Mouse (Mus musculus) spleen, adult 18-20 months (tissue): ENCODE results near the gene Btf3.

Experiments used
- DNase-seq, 2 experiments: peaks; one replicate each; pipeline ENCODE4 v3.0.0; 2022; ENCODE audit warnings: mixed read lengths in 2 of 2

Btf3 gene

DNA sequence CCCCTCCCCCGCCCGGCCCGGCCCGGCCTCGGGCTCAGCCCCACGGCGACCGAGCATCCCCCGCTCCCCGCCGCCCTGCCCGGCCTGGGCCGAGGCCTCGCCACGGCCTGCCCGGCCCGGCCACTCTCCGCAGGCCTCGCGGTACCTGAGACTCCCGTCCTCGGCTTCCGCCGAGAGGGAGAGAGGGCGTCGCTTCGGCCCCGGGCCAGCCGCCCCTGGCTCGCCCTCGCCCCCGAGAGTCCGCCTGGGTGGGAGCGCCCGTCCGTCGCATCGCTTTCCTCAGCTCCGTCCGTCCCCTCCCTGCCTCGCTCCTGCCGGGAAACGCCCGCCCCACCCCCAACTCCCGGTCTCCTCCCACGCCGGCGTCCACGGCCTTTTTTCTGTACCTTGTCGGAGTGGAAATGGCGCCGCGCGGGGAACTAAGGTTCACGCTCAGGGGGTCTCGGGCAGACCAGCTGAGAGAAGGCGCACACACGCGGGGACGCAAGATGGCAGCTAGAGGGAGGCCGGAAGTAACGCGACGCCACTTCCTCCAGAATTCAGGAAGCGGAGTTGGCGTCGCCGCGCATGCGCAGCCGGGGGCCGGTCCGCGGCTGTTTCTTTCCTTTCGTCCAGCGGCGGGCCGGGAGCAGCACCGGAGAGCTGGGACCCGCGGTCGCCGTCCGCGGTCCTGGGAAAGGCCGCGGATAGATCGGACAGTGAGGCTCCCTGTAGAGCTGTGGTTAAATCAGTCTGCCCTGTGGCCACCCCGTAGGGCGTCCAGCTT lies at the start of gene Btf3:
Btf3 (minus strand) TSS at position 527 of the 766 bp plus-strand sequence.
- peak; percentile 84 to 89 for DNase-seq

DNA sequence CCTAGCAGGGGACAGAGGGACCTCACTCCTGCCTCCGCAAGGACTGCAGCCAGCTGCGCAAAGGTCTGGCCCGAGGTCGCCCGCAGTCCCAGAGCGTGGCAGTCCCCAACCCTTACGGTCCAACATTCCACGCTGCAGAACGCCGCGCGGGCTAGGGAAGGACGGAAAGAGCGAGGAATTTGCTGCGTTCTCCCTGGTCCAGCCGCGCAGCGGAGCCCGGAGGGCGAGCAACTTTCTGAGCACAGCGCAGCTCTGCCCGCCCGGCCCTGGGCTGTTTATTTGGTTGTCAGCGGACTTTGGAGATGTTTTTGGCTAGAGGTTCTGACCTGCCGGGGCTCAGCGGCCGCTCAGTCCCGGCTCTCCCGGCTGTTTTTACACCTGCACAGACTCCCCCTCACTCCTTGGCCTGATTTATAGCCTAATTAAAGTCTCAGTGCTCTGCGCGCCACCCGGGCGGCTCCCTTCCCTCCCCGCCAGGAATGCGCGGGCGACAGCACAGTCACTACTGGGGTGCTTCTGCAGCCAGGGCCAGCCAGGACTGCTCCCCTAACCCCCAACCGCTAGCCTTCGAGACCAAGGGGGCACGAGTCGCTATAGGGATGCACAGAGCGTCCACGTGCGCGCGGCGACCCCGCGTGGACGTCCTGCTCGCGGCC lies 49.1 kb upstream of the Btf3 start:
- DNase-seq, result no peak

DNA sequence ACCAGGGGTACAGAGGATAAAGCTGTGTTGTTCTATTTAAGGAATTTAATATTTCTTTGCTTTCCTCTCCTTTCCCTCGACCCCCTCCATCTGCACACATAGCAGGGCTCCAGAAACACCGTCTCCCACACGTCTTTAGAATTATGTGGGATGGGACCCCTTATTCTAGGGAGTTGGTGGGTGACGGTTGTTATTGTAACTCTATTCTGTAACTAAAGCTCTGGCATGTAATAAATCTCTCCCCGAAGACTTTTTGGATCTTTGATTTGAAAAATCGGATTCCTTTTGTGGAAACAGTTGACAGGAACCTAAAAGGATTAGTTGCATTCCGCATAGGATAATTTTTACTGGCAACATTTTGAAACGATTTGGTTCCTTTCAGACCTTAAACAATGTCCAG lies 48.3 kb upstream of the Btf3 start:
- DNase-seq, result no peak

DNA sequence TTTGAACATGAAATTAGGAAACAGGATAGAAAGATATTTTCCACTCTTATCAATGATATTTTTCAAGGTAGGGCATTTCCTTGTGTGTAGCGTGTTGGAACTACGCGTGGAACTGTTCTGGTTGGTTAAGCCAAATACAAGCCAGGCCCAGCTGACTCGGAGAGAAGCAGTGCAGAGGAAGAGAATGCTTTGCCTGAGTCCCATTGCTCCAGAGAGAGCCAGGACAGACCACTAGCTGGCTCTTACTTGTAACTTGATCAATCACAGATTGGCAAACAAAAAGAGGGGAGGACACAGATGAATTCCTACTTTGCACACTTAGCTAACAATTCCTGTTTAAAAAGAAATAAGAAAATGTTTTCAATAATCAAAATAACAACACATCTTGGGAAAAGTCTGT lies 46.2 kb upstream of the Btf3 start:
- DNase-seq, result no peak

DNA sequence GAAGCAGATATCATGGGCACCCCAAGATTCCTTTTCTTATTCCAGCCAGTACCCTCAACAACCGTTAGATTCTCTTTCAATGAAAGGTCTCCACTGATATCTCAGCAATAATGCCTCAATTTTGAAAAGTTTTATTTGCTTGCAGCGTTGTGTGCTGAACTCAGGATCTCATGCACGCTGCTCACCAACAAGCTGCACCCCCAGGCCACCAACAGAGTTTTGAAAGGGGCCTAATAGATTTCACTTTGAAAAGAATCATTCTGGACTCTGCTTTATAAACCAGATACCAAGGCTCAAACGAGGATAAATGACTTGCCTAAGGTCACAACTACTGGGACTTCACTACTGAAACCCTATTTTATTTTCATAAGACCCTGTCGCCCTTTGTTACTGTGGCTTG lies 44.4 kb upstream of the Btf3 start:
- no peak for DNase-seq

DNA sequence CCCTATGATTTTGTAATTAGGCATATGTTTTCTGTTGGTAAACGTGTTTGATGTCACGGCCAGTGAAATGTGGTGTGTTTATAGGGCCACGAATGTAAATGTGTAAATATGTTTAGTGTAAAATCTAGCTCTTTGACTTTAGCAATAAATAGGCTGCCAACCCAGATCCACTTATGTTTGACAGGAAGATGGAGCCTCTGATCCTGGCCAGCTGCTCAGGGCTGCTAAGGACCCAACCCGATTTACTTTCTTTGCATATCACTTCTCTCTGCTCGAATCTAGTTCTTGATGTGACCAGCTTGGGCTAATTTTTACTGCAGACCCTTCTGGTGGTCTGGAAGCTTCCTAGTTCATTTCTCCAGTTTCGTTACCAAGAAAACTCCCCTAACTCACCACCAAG lies 43.6 kb upstream of the Btf3 start:
- no peak for DNase-seq

DNA sequence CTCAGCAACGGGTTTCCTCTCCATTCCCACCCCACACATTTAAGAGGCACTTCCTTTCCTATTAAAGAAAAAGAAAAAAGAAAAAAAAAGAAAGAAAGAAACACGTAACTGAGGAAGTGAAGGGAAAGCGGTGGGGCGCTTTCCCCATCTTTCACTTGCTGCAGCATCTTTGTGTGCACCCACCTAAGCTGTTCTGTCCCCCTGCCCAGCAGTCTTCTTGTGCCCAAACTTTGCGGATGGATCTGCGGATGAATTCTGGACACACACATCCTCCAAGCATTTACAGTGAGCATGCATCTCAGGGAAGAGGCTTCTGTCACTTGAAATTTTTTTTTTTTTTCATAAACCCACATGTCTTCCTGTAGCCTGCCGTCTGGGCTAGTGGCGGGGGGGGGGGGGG lies 42.5 kb upstream of the Btf3 start:
- no peak for DNase-seq

DNA sequence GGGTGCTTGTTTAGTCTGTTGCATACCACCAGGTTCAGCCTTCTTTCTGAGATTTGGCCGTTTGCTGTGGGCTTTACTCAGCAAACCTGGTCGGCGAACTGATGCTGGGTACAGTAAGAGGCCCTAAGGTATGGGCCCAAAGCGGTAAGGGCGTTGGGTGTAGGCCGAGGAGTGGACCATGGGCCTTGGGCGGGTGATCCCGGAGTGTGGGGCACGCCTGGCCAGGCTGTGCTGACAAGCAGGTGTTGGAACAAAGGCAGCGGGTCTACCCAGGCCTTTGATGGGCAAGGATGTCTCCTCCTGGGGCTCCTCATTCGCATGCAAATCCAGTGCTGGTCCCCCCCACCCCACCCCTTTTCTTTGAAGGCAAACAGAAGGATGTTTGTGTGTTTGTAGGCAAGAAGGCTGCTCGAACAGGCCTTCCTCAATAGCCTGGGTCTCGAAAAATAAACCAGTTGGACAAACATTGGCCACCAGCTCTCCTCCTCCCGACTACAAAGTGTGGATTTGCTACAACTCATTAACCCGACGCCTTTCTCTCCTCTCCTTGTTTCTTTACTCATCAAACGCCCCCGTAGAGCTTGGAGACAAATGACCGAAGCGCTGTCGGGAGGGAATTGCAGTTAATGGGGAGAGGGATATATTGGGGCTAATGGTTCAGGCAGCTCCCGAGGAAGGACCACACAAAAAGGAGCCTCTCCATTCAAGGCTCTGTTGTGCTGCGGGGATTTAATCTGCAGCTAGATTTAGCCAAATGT lies 41.8 kb upstream of the Btf3 start:
- no peak for DNase-seq

DNA sequence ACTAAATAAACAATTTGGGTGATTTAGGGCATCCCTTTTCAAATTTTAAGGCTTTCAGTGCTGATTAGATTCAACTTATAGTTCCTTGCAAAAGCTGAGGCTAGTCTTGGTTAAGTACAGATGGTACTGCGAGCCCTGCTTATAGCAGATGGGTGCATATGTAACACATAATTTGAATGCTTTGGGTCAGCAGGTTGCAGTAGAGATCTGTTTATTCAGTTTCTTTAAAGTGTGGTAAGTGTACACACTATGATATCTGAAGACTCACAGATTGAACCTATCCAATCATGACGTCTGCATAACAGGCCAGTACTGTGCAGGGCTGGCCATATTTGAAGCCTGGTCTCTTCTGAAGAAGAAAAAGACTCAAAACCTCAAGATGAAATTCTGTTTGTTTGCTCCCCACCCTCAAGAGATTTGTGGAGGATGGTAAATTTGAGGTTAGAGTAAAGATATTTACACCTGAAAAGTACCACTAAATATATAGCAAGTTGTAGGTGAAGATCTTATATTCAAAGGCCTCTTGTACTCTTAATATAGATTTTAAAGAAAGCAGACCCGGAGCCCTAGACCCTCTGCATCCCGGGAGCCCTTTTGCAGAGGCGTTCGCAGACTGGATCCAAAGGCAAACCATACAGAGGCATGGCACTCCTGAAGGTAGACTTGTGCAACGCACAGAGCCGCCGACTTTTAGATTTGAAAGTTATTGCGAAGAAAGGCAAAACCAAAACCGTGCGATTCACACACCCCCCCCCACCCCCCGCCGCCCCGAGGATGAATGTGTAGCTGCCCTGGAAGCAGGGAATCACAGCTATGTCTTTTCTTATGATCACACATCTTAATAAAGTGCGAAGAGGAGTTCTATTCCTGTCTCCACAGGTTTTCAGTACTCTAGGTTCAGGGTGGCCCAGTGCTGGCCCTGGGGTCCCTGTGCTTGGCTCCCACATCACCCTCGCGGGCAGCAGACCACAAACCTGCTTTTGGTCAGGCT lies 40.9 kb upstream of the Btf3 start:
- no peak for DNase-seq

DNA sequence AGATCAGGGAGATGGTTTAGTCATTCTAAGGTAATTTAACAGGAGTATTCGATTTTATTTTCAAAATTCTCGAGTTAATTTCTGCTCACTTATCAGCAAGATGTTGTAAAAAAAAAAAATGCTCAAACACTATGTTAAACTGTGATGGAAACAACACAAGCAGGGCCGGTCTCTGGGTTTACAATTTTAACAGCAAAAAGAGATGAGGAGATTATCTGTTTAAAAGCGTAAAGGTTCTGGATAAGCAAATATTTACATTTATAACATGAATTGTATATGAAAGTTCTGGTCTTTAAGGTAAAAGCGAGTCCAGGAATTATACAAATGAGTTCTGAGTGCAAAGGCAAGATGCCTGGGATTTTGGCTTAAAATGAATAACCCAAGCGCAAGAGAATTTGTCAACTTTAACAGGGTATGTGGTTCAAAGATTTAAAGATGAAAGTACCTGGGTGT lies 40.2 kb upstream of the Btf3 start:
- DNase-seq, result no peak

DNA sequence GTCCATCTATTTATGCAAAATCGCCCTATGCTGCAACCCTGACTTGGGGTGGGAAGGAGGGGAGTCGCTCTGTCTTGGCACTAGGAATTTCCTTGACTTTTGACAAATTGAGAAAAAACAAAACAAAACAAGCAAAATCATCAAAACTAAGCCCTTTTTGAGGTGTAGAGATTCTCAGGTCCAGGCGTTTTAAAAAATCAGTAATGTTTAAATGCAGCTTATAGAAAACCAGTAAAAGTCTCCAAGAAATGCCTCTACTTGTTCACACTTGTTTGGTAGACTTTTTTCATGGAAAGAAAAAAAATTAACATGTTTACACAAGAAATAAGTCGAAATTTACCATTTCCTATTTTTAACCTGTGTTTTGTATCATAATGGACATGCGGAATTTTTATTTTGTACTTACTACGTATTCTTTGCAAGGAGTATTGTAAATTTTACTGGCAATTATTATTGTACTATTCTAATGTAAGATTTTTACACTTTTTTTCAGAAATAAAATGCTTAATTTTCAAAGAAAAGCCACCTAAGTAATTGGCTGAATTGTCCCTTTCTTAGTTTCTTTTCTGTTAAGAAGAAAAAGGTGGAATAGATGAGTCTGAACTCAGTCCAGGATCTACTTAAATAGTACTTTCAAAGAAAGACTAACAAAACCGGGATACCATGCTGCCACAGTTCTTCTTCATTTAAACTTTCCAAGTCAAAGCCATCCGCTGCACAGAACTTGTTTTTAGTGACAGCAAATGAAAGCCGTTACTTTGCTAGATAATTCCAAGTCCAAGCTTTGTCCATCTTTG lies 39.6 kb upstream of the Btf3 start:
- no peak for DNase-seq

DNA sequence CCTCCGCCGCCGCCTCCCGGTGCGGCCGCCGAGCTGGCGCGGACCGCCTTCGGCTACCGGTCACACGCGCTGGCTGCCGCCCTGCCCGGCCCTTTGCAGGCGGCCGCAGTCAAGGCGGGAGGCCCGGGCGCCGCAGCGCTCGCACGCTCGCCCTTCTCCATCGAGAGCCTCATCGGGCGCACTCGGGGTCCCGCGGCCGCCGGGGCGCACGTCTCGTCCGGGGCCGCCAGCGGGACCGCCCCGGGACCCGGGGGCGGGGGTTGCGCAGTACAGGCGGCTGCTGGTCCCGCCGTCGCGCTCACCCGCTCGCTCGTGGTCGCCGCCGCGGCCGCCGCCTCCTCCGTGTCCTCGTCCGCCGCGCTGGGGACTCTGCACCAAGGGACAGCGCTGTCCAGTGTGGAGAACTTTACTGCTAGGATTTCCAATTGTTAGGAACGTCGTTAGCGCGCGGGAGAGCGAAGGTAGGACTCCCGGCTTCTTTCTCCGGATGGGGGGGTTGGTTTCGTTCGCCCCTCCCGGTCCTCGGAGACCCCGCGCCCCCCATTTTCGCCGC lies 38.8 kb upstream of the Btf3 start:
- peak in 1 of 2 experiments; percentile 8 for DNase-seq

DNA sequence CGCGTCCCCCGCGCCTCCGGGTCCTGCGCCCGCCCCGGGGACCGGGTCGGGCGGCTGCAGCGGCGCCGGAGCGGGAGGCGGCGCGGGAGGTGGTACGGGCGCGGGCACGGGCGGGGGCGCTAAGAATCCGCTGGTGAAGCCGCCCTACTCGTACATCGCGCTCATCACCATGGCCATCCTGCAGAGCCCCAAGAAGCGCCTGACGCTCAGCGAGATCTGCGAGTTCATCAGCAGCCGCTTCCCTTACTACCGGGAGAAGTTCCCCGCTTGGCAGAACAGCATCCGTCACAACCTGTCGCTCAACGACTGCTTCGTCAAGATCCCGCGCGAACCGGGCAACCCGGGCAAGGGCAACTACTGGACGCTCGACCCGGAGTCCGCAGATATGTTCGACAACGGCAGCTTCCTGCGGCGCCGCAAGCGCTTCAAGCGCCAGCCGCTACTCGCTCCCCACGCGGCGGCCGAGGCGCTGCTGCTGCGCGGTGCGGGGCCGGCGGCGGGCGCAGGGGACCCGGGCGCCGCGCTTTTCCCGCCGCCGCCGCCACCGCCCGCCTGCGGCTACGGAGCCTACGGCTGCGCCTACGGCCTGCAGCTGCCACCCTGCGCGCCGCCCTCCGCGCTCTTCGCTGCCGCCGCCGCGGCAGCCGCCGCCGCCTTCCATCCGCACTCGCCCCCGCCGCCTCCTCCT lies 38.2 kb upstream of the Btf3 start:
- DNase-seq, result peak in 1 of 2 experiments; percentile 6

DNA sequence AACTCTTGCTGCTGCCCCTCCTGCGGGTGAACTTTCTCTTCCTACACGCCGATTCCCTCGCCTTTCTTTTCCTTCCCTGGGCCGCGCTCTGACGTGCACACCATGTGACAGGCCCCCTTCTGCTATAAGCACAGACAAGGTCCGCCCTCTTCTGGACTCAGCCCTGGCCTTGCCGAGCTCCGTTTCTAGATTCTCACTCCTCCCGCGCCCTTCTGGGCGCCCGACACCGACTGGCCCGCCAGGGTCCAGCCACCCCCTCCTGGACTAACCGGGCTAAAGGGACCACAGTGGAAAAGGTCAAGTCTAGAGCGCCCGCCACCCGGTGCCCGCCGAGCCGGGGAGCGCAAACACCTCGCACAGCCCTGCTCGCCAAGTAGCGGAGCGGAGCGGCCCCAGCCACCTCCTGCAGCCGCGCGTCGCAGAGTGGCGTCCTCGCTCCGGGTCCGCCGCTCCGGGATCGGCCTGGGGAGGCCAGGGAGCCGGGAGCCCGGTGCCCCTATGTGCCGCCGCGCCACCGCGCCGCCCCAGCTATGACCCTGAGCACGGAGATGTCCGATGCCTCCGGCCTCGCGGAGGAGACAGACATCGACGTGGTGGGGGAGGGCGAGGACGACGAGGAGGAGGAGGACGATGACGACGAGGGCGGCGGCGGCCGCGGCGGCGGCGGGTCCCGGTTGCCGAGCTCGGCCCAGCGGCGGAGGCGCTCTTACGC lies 37.4 kb upstream of the Btf3 start, which contains the start of gene Foxd1:
Foxd1 (plus strand) TSS at position 153 of the 712 bp plus-strand sequence.
- DNase-seq, result peak in 1 of 2 experiments; percentile 24

DNA sequence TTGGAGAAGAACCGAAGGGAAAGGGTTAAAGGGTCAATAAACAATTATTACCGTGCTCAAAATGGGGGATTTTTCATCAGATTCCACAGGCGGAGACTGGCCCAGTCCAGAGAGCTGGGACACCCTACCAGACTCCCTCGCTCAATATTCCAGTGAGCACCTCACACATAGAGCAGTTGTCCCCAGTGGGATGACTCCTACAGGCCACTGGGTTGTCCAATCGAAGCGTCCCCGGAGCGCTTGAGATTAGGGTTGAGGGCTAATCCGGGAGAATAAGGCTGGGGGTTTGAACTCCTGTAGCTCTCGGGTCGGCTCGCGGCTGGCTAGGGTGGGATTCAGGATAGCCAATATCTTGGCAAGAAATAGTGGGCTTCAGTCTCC lies 36.9 kb upstream of the Btf3 start:
- no peak for DNase-seq

DNA sequence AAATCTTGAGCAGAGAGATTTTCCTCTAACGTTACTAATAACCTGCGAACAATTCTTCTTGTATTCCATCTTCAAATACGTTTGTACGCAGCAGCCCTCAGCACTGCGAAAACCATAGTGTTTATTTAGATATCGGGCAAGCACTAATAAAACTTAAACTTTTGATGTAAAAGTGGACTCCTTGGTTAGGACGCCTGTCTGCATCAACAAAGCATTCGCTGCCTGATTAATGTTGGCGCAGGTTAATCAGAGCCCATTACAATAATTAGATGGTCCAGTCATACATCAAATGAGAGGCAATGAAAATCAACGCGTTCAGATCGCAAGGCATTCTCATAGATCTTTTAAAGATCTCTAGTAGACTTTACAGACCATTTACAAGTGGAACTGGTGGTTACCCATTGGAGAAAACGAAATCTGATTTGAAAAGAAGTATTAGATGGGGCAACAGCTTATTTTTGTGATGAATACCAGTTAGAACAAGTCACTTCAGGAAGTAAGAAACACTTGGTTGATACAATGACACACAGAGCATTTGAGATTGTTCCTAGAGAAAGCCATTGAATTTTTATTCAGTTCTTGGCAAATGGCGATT lies 35.7 kb upstream of the Btf3 start:
- no peak for DNase-seq

DNA sequence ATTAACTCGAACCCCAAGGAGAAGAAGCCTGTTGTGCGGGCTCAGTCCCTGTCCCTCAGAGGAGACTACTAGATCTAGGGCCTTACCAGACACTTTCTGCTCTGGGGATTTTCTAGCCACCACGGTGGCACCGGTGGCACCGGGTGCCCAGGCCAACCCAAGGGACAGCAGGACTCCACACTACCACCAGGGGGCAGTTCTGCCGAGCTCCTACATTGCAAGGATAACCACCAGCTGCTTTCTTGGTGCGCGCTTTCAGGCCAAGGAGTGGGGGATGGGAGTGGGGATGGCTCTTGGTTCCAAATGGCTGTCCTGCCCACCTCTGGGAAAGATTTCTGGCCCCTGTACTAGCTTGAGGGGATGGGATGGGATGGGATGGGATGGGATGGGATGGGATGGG lies 34.7 kb upstream of the Btf3 start:
- peak in 1 of 2 experiments; percentile 8 for DNase-seq

DNA sequence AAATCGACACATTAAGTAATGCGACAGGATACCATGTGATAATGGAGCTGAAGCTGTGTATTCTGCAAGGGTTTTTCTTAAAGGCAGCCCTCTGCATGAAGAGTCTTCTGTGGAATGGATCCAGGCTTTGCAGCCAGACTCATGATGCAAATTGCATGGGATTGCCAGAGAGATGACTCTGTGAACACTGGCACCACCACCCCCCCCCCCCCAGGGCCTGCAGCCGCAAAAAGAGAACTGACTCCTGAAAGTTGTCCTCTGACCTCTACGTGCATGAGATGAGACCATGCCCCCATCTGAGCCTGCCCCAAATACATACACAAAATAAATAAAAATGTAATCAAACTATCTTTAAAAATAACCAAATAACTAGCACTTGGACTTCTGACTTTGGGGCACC lies 32.7 kb upstream of the Btf3 start:
- no peak for DNase-seq

DNA sequence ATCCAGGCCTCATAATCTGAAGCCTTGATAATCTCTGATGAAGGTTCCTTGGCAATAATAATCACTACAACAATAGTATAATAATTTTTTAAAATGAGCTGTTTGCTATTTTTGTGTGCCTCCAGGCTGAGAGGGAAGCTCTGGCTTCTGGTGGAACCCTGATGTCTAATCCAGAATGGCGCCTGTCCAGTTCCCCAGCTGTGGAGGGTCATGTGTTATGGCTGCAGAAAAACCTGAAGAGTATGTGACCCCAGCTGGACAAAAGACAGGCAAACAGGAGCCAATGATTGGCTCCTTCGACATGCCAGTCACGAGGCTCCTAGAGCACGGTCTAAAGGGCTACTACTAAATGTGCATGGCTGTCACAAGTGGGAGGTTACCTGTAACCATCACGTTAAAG lies 23.7 kb upstream of the Btf3 start:
- DNase-seq, result no peak

DNA sequence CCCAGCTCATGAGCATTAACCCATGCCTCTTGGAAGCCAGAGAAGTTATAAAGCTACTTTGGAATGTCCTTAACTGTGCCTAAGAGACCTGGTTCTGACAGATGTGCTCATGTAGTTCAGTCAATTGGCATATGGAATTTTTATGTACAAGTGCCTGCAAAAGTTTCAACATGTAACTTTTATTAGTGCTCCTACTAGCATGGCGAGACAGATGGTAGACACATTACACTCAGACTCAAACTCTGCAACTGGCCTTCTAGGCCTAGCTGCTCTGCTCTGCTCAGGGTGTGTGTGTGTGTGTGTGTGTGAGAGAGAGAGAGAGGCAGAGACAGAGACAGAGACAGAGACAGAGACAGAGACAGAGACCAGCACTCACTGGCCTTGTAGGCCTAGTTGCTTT lies 19.4 kb upstream of the Btf3 start:
- DNase-seq, result no peak
